Mouse (Mus musculus) testis, postnatal 10 days (tissue): ENCODE measurements around the gene Prkcd.

Source experiments
- DNase-seq: peaks from one replicate; pipeline ENCODE4 v3.0.0; 2021; ENCODE audit warnings: low spot score

Gene Prkcd

GRCm38 (mm10) chr14:30625856-30626726 lies at the start of gene Prkcd:
Prkcd (minus strand) TSS chr14:30626210.
- peak; percentile 86 for DNase-seq

DNA sequence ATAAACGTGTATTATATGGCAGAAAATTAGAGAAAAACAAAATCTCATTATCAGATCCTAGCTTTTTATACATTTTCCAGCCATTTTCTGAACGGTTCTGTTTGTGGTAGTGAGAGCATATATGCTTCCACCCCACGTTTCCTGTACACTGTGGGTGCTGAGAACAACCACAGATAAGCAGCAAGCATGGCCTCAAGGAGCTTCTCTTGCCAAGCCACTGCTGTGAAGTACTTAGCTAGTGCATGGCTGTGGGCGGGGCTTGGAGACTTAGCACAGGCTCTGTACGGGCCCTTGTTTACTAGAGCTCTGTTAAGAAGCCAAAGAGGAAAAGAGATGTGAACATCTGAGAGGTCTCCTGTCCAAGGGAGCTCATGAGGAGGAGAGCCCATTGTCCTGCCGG lies 48.9 kb upstream of the Prkcd start:
- DNase-seq: no peak

DNA sequence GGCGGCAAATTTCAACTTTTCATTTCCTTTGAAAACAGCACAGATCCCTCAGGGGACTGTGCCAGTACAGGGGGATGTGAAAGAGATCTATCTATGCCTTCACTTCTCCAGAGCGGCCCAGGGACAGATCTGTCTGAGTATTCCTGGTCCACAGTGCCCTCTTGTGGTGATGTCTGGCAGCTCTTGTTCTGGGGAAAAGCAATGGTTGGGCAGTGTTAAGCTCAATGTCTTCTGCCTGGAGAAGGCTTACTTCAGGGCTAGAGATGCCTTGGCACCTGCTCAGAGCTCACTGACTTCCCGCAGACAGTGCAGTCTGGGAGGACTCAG lies 45.9 kb upstream of the Prkcd start:
- DNase-seq: peak; percentile 93

DNA sequence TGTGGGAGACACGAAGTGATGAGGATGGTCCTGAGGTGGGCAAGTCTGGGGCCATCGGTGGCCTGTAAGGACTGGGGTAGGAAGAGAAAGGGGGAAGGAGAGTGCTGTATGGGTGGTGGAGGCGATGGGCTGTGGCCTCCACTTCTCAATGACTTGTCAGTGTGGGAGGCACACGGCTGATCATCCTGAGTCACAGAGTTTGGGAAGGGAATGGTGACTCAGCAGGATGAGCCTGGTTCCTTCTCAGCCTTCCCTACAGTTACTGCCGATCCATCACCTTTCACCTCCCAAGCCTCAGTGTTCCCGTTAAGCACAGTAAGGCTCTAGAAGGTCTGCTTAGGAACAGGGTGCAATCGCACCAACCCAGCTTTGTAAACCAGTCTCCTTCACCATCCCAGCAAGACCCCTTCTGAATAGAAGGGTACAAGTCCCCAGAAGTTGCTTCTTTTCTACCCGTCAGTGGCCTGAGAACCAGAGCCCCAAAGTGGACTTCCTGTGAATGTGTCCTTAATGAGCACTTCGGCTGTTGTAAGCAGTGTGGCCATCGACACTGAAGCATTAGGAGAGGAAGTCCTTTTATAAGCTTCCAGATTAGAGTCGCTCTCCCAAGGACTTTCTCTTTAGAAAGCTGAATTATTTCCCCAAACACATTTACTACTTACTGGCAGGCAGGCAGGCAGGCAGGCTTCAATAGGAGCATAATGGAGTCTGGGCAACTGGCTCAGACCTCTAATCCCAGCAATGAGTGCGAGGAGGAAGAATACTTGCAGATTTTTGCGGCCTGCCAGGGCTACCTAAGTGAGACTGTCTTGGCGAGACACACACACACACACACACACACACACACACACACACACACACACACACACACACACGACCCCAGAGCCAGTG lies 45.3 kb upstream of the Prkcd start:
- DNase-seq: no peak

GRCm38 (mm10) chr14:30670161-30670560 lies 44.2 kb upstream of the Prkcd start:
- no peak for DNase-seq

GRCm38 (mm10) chr14:30666604-30667003 lies 40.6 kb upstream of the Prkcd start:
- DNase-seq: no peak

- DNase-seq: no peak
These were observed 40.1 kb upstream of the Prkcd start for GRCm38 (mm10) chr14:30666061-30666460.

DNA sequence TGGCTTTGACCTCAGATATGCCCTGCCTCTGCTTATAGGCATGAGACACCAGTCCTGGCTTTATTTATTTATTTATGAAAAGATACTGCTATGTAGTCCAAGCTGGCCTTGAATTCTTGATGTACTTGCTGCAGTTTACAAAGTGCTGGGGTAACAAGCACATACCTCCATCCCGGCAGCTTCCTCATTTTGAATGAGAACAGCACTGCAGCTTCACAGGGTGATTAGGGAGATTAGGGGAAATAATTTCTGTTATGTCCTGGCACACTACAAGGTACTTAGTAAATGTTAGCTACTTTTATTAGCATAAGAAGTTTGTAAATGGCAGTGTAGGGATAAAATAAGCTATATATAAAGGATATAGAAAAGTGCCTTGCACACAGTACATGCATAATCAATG lies 29.5 kb upstream of the Prkcd start:
- DNase-seq: no peak

- DNase-seq: no peak
These were observed 28.8 kb upstream of the Prkcd start for GRCm38 (mm10) chr14:30654691-30655228.

GRCm38 (mm10) chr14:30653943-30654659 lies 28.1 kb upstream of the Prkcd start, which contains the start of gene Rft1:
Rft1 (plus strand) TSS chr14:30654360.
- DNase-seq: peak; percentile 99

- DNase-seq: peak; percentile 55
These were observed 25.0 kb upstream of the Prkcd start for GRCm38 (mm10) chr14:30650969-30651368.

DNA sequence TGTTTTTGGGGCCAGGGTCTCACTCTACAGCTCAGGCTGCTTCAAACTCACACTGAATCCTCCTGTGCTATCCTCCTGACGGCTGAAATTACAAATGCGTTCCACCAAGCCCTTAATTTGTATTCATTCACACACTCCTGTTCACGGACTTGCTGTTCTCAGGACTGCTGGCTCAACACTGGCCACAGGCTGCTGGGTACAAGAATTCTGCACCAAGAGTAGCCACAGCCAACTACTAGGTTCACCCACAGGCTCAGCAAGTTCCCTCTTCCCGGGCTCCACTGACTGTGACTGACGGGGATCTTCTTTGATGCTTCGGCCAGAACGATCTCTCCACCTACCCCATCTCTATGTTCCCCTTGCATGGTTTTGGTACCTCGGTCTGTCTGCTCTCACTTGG lies 23.7 kb upstream of the Prkcd start:
- no peak for DNase-seq

- no peak for DNase-seq
These were observed 22.5 kb upstream of the Prkcd start for GRCm38 (mm10) chr14:30648478-30648877.

DNA sequence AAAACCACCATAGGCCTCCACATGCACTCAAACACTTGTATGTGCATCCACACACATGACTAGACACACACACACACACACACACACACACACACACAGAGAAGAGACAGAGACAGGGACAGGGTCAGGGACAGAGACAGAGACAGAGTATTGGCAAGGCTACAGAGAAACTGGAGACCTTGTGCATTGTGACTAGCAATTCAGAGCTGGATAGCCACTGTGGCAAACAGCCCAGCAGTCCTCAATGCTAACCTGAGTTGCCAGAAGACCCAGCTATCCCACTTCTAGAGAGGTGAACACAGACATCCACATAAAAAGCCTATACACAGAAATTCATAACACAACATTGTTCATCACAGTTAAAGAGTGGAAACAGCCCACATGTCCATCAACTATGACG lies 20.5 kb upstream of the Prkcd start:
- DNase-seq: no peak

- no peak for DNase-seq
These were observed 19.1 kb upstream of the Prkcd start for GRCm38 (mm10) chr14:30645066-30645465.

- DNase-seq: no peak
These were observed 18.0 kb upstream of the Prkcd start for GRCm38 (mm10) chr14:30644026-30644425.

- DNase-seq: no peak
These were observed 15.7 kb upstream of the Prkcd start for GRCm38 (mm10) chr14:30641748-30642147.

GRCm38 (mm10) chr14:30638686-30639085 lies 12.7 kb upstream of the Prkcd start:
- DNase-seq: no peak

DNA sequence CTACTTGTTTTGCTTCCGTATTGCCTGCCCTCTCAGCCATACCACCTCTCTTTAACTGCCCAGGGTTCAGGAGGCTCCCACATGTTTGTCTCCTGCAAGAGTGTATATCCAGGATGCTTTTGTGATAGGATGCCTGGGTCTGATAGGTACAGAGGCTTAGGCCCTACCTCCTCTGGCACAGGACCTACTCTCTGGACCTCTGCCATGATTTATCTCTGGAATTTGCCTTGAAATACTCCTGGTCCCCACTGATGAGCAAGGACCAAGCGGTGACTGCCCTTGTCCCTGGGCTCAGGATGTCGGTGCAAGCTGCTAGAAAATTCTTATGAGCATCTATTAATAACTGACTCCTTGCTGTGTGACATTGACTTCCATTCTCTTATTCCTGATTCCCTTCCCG lies 12.0 kb upstream of the Prkcd start:
- DNase-seq: no peak

DNA sequence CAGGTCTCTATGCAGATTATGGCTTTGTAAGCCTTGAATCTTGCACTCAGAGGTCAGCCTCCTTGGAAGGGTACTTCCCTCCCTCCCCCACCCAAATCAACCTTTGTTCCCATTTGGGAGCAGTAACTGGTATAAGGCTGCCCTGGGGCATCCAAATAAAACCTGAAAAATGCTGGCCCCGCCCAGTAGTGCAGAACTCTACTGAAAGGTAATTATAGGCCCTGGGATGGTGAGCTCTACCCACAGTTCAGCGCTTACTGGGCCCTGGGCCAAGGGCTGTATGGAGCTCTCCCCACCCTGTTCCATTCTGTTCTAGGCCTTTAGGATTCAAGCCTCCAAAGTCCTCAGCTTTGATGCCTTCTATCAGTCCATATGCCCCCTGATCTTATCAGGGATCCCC lies 11.1 kb upstream of the Prkcd start:
- no peak for DNase-seq

GRCm38 (mm10) chr14:30636499-30636898 lies 10.5 kb upstream of the Prkcd start:
- DNase-seq: no peak
